Mouse (Mus musculus) left cerebral cortex, postnatal 10 days (tissue): Measurements from ENCODE around the gene Carmil1. TPM values are rescaled to one million over a fixed set of nuclear protein-coding genes. Genes with fewer than 3 reads are reported as not detected.

Experiments
- DNase-seq, 2 experiments: peaks; one replicate each; pipeline ENCODE4 v3.0.0; 2021 to 2022; ENCODE audit warnings: low spot score in 2 of 2, mixed read lengths in 1 of 2; ENCODE audit errors: extremely low spot score in 1 of 2
- intact Hi-C: fragments of 180-260 bp; cut with DNase I; formaldehyde crosslinking; loops from one replicate; pipeline ENCODE4 v1.15.1; 2025
- total RNA-seq, 2 experiments: library from RNA; stranded (reverse); gene quantifications; 2 replicates each; pipeline ENCODE4 v1.2.3; 2021

Carmil1 gene
- total RNA-seq, 2 experiments from 2014 or later = 47.6 to 52.3 TPM

GRCm38 (mm10) chr13:24231146-24231545 is 49.4 kb downstream of the Carmil1 start:
- intact Hi-C loops = no loop called here
- DNase-seq = no peak

- intact Hi-C loops = no loop called here
- DNase-seq = no peak
Measured at GRCm38 (mm10) chr13:24230541-24231095, 50.0 kb downstream of the Carmil1 start.

- no peak for DNase-seq
- intact Hi-C loops = no loop called here
Measured at GRCm38 (mm10) chr13:24223425-24224201, 57.0 kb downstream of the Carmil1 start.

- no peak for DNase-seq
- intact Hi-C loops = no loop called here
Measured at GRCm38 (mm10) chr13:24220441-24220970, 60.1 kb downstream of the Carmil1 start.

GRCm38 (mm10) chr13:24211229-24211628 is 69.4 kb downstream of the Carmil1 start:
- intact Hi-C loops = no loop called here
- DNase-seq = no peak

- intact Hi-C loops = no loop called here
- DNase-seq = no peak
Measured at GRCm38 (mm10) chr13:24206097-24206496, 74.5 kb downstream of the Carmil1 start.

GRCm38 (mm10) chr13:24202314-24202713 is 78.3 kb downstream of the Carmil1 start:
- DNase-seq = no peak
- intact Hi-C loops = no loop called here

- intact Hi-C loops = no loop called here
- peak in 1 of 2 experiments; percentile 44 for DNase-seq
Measured at GRCm38 (mm10) chr13:24199861-24200543, 80.6 kb downstream of the Carmil1 start.

- DNase-seq = no peak
- intact Hi-C loops = no loop called here
Measured at GRCm38 (mm10) chr13:24198396-24198924, 82.1 kb downstream of the Carmil1 start.

GRCm38 (mm10) chr13:24195371-24195770 is 85.2 kb downstream of the Carmil1 start:
- intact Hi-C loops = no loop called here
- DNase-seq = no peak

- DNase-seq = no peak
- intact Hi-C loops = no loop called here
Measured at GRCm38 (mm10) chr13:24194018-24194417, 86.6 kb downstream of the Carmil1 start.

GRCm38 (mm10) chr13:24190875-24191663 is 89.5 kb downstream of the Carmil1 start:
- DNase-seq = no peak
- intact Hi-C loops = no loop called here

- intact Hi-C loops = no loop called here
- DNase-seq = no peak
Measured at GRCm38 (mm10) chr13:24187026-24187425, 93.6 kb downstream of the Carmil1 start.

- DNase-seq = no peak
- intact Hi-C loops = no loop called here
Measured at GRCm38 (mm10) chr13:24185641-24186040, 95.0 kb downstream of the Carmil1 start.

GRCm38 (mm10) chr13:24182878-24183277 is 97.7 kb downstream of the Carmil1 start:
- no peak for DNase-seq
- intact Hi-C loops = no loop called here

GRCm38 (mm10) chr13:24179538-24179937 is 101.1 kb downstream of the Carmil1 start:
- intact Hi-C loops = no loop called here

GRCm38 (mm10) chr13:24177600-24177999 is 103.0 kb downstream of the Carmil1 start:
- no peak for DNase-seq

More at GRCm38 (mm10) chr13:24179538-24179937, 101.1 kb downstream of the Carmil1 start:
- DNase-seq = no peak

GRCm38 (mm10) chr13:24176835-24177234 is 103.8 kb downstream of the Carmil1 start:
- DNase-seq = no peak
- intact Hi-C loops = no loop called here

More at GRCm38 (mm10) chr13:24177600-24177999, 103.0 kb downstream of the Carmil1 start:
- intact Hi-C loops = no loop called here

- no peak for DNase-seq
- intact Hi-C loops = no loop called here
Measured at GRCm38 (mm10) chr13:24169658-24170057, 110.9 kb downstream of the Carmil1 start.
